Mouse (Mus musculus) kidney, embryonic 15.5 days (tissue): ENCODE measurements around the gene Cyp2j7. TPM values are rescaled to one million over a fixed set of nuclear protein-coding genes. Genes with fewer than 3 reads are reported as not detected.
"Not testable (repeated sequence)": the region's sequence is repeated elsewhere in the genome, so short reads cannot be mapped to it uniquely, and the experiment has no call there.

Experiments used
- ATAC-seq: fragments of 200-750 bp; cut with Nextera tagmentation; replicated peaks from 2 replicates; pipeline ENCODE4 v1.8.0; 2017; ENCODE audit warnings: moderate TSS enrichment; ENCODE audit not compliant: low FRiP score
- H3K27ac ChIP-seq: fragments of 300-500 bp; sonication (generic); 2 replicates; pipeline ENCODE4 v1.5.1; 2015; ENCODE audit warnings: mild to moderate bottlenecking, inconsistent platforms
- H3K27me3 ChIP-seq: fragments of 300-500 bp; sonication (generic); 2 replicates; pipeline ENCODE4 v1.6.1; 2015; ENCODE audit warnings: inconsistent platforms
- H3K36me3 ChIP-seq: fragments of 300-500 bp; sonication (generic); 2 replicates; pipeline ENCODE4 v1.6.1; 2015; ENCODE audit warnings: inconsistent platforms
- H3K4me1 ChIP-seq: fragments of 300-500 bp; sonication (generic); 2 replicates; pipeline ENCODE4 v1.6.1; 2015; ENCODE audit warnings: inconsistent platforms
- H3K4me2 ChIP-seq: fragments of 300-500 bp; sonication (generic); 2 replicates; pipeline ENCODE4 v1.6.1; 2015; ENCODE audit warnings: moderate library complexity, mild to moderate bottlenecking, inconsistent platforms
- H3K4me3 ChIP-seq: fragments of 300-500 bp; sonication (generic); replicated peaks from 2 replicates; pipeline ENCODE4 v1.5.1; 2015; ENCODE audit warnings: mild to moderate bottlenecking, inconsistent platforms
- H3K9ac ChIP-seq: fragments of 300-500 bp; sonication (generic); 2 replicates; pipeline ENCODE4 v1.6.1; 2015; ENCODE audit warnings: mild to moderate bottlenecking, inconsistent platforms
- H3K9me3 ChIP-seq: fragments of 300-500 bp; sonication (generic); replicated peaks from 2 replicates; pipeline ENCODE4 v1.6.1; 2016; ENCODE audit warnings: inconsistent platforms
- WGBS: fragments of 180-500 bp; shearing (Covaris S2); methylation state at CpG from one replicate; pipeline ENCODE4 v1.1.7; 2015; ENCODE audit warnings: mixed read lengths; 5-methylcytosine and 5-hydroxymethylcytosine counted together
- polyA plus RNA-seq: library from polyadenylated mRNA; unstranded; fragments of >200 nt; fragmentation: Nextera tagmentation; extraction: Ambion mirVana; gene quantifications from 2 replicates; pipeline ENCODE4 v1.2.1, GENCODE M21; 2015

Gene Cyp2j7
- 0.13 TPM in 1 of 2 replicates, not detected in the other for polyA plus RNA-seq

- Histone ChIP-seq H3K27ac (no peak within 1 kb of the TSS), H3K4me3 (no peak within 1 kb of the TSS), H3K9ac (no peak within 1 kb of the TSS), H3K9me3 (no peaks in the 10 kb centered on the region), H3K27me3 (no peaks in the 10 kb centered on the region), H3K4me1 (no peaks in the 10 kb centered on the region), H3K4me2 (no peak within 1 kb of the TSS), H3K36me3 (no peaks in the 10 kb centered on the region)
- no peak for ATAC-seq
- WGBS = 81% methylated on average over 3 of the region's 3 CpGs
Measured at GRCm38 (mm10) chr4:96236559-96236958, at the start of gene Cyp2j7. TSS of gene Cyp2j7 (minus strand) at chr4:96236659.

DNA sequence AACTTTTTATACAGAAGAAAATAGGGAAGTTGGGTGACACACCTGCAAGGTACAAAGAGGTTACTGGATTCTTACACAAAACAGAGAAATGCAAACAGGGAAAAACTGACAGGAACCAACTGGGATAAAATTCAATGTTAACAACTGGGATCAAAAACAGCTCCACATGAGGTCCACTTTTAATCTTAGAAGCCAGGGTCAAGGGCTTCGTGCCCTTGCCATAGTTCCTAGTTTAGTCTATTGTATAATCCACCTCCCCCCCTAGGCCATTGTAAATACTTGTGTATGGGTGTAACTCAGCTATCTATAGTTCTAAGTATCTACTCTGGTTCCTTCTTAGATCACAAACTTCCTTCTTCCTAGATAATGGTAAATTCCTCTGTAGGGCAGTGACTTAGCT lies 40.4 kb upstream of the Cyp2j7 start:
- 73% methylated on average over 1 of the region's 1 CpGs for WGBS
- not testable (repeated sequence) for H3K36me3 ChIP-seq, H3K9ac ChIP-seq, H3K4me2 ChIP-seq, H3K4me1 ChIP-seq, H3K9me3 ChIP-seq, H3K27ac ChIP-seq, H3K4me3 ChIP-seq, H3K27me3 ChIP-seq, ATAC-seq

DNA sequence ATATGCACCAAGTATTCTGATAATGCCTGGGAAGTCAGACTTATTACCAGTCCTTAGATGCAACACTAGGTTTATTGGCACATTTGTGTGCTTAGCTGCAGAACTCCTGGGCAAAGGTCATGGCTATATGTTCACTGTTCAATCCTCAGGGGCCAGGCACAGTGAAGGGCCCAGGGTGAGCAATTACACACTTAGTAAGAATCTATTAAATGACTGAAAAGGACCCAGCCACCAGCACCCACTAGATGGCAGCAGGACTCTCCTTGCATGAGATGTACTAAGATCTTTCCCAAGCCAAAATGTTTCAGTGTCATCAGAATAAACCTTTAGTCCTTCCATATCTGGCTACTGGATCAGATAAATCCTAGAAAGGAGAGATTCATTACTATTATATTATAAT lies 37.4 kb upstream of the Cyp2j7 start:
- H3K9me3 ChIP-seq = no peaks in the 10 kb centered on the region
- no peaks in the 10 kb centered on the region for H3K36me3 ChIP-seq
- H3K27me3 ChIP-seq = no peaks in the 10 kb centered on the region
- no peak overlapping the region for H3K9ac ChIP-seq
- H3K27ac ChIP-seq = no peak overlapping the region
- H3K4me2 ChIP-seq = no peak overlapping the region
- no peak overlapping the region for H3K4me3 ChIP-seq
- peak; percentile 86 for ATAC-seq
- H3K4me1 ChIP-seq = no peaks in the 10 kb centered on the region

DNA sequence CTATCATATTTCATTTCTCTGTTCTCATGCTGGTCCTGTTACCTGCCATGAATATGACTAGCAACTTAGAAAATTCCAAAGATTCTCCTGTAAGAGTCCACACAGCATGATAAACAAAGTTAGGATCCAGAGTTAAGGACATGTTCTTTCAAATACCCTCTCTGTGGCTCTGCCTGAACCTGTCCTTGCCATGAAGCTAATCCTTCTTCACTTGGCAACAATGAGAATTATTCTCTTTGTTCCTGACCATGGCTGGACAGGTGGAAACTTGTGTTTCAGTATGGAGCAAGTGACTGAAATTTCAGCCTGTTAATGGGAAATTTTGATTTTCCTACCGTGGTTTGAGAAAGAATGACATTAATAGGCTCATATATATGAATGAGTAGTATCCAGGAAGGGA lies 39.8 kb downstream of the Cyp2j7 start:
- Histone ChIP-seq H3K4me2 (no peak overlapping the region), H3K27me3 (no peaks in the 10 kb centered on the region), H3K36me3 (no peaks in the 10 kb centered on the region), H3K9me3 (no peaks in the 10 kb centered on the region), H3K4me3 (no peak overlapping the region), H3K27ac (no peak overlapping the region), H3K9ac (no peak overlapping the region), H3K4me1 (no peaks in the 10 kb centered on the region)
- 67% methylated on average over 1 of the region's 1 CpGs for WGBS
- no peak for ATAC-seq

- H3K9me3 ChIP-seq, H3K9ac ChIP-seq, H3K36me3 ChIP-seq, H3K4me1 ChIP-seq, H3K27ac ChIP-seq, H3K4me2 ChIP-seq, ATAC-seq, H3K4me3 ChIP-seq, H3K27me3 ChIP-seq: not testable (repeated sequence)
- WGBS = 92% methylated on average over 5 of the region's 5 CpGs
Measured at GRCm38 (mm10) chr4:96189321-96189720, 47.1 kb downstream of the Cyp2j7 start.

- H3K36me3 ChIP-seq, H3K9me3 ChIP-seq, H3K4me2 ChIP-seq, H3K9ac ChIP-seq, H3K27ac ChIP-seq, H3K27me3 ChIP-seq, H3K4me3 ChIP-seq, ATAC-seq, H3K4me1 ChIP-seq: not testable (repeated sequence)
- 85% methylated on average over 2 of the region's 2 CpGs for WGBS
Measured at GRCm38 (mm10) chr4:96188671-96189070, 47.8 kb downstream of the Cyp2j7 start.

- ATAC-seq = not testable (repeated sequence)
Measured at GRCm38 (mm10) chr4:96188146-96188545, 48.3 kb downstream of the Cyp2j7 start.

GRCm38 (mm10) chr4:96184716-96185115 lies 51.7 kb downstream of the Cyp2j7 start:
- not testable (repeated sequence) for H3K4me1 ChIP-seq, H3K9me3 ChIP-seq, H3K27ac ChIP-seq, ATAC-seq, H3K27me3 ChIP-seq, H3K4me2 ChIP-seq, H3K36me3 ChIP-seq, H3K4me3 ChIP-seq, H3K9ac ChIP-seq
- 92% methylated on average over 2 of the region's 2 CpGs for WGBS

More at GRCm38 (mm10) chr4:96188146-96188545, 48.3 kb downstream of the Cyp2j7 start:
- not testable (repeated sequence) for H3K27me3 ChIP-seq, H3K27ac ChIP-seq, H3K4me1 ChIP-seq, H3K9me3 ChIP-seq, H3K4me3 ChIP-seq, H3K36me3 ChIP-seq, H3K4me2 ChIP-seq, H3K9ac ChIP-seq
- WGBS = 88% methylated on average over 2 of the region's 2 CpGs

- H3K9me3 ChIP-seq = no peaks in the 10 kb centered on the region
- no peak overlapping the region for H3K9ac ChIP-seq
- H3K4me1 ChIP-seq = no peaks in the 10 kb centered on the region
- H3K27ac ChIP-seq = no peak overlapping the region
- no peaks in the 10 kb centered on the region for H3K27me3 ChIP-seq
- H3K4me3 ChIP-seq = no peak overlapping the region
- WGBS = 77% methylated on average over 1 of the region's 1 CpGs
- no peak overlapping the region for H3K4me2 ChIP-seq
- H3K36me3 ChIP-seq = no peaks in the 10 kb centered on the region
- ATAC-seq = no peak
Measured at GRCm38 (mm10) chr4:96162839-96163238, 73.6 kb downstream of the Cyp2j7 start.

DNA sequence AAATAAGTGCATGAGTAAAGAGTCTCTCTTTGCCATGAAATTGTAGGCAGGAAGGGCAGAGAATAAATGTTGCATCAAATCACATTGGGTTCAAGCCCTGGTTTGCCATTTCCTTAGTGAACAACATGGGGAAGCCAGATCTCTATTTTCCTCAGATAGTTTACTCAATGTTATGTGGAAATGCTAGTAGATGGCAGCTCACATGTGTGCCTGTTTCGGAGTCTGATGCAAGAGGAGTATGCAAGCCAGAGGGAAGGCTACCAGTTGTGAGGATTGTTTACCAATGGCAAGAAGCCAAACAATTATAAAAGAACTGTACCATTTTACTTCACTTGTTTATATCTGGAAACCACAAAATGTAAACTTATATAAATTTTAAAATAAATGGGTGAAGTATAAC lies 74.9 kb downstream of the Cyp2j7 start:
- Histone ChIP-seq H3K4me1 (no peaks in the 10 kb centered on the region), H3K9ac (no peak overlapping the region), H3K36me3 (no peaks in the 10 kb centered on the region), H3K4me2 (no peak overlapping the region), H3K4me3 (no peak overlapping the region), H3K9me3 (no peaks in the 10 kb centered on the region), H3K27me3 (no peaks in the 10 kb centered on the region), H3K27ac (no peak overlapping the region)
- 78% methylated on average over 1 of the region's 1 CpGs for WGBS
- no peak for ATAC-seq

Other genes with a start within 250 kb of the Cyp2j7 start
- 2.8 and 3.5 TPM in 2 replicates for gene Cyp2j13, start 159.1 kb downstream of the Cyp2j7 start, polyA plus RNA-seq
- gene Cyp2j12, start 95.5 kb downstream of the Cyp2j7 start, polyA plus RNA-seq = not detected in 2 replicates
- 3.5 and 4.0 TPM in 2 replicates for gene Cyp2j11, start 112.0 kb upstream of the Cyp2j7 start, polyA plus RNA-seq